Mouse (Mus musculus) liver, embryonic 14.5 days (tissue): ENCODE measurements around the gene Tnfsf9. TPM values are rescaled to one million over a fixed set of nuclear protein-coding genes. Genes with fewer than 3 reads are reported as not detected.
A peak's percentile ranks its signal among the peaks of the same experiment; 100 is the strongest.

Experiments used
- ATAC-seq: fragments of 200-750 bp; cut with Nextera tagmentation; 2 replicates; pipeline ENCODE4 v1.8.0; 2017; ENCODE audit warnings: moderate number of reproducible peaks, mild to moderate bottlenecking, moderate library complexity; ENCODE audit not compliant: insufficient read depth
- DNase-seq, 3 experiments: peaks; one replicate each; pipeline ENCODE4 v3.0.0-alpha.2; 2012 to 2013; ENCODE audit warnings: low read depth in 3 of 3, low spot score in 3 of 3
- H3K27ac ChIP-seq: fragments of 300-500 bp; sonication (generic); 2 replicates; pipeline ENCODE4 v1.5.1; 2014; ENCODE audit warnings: moderate library complexity, mild to moderate bottlenecking, control low read depth, inconsistent platforms
- H3K27me3 ChIP-seq: fragments of 300-500 bp; sonication (generic); 2 replicates; pipeline ENCODE4 v1.6.1; 2014; ENCODE audit warnings: mild to moderate bottlenecking, low read length, moderate library complexity; ENCODE audit not compliant: control insufficient read depth, insufficient read depth
- H3K36me3 ChIP-seq: fragments of 300-500 bp; sonication (generic); replicated peaks from 2 replicates; pipeline ENCODE4 v1.6.1; 2014; ENCODE audit warnings: low read depth; ENCODE audit not compliant: control insufficient read depth, insufficient read depth
- H3K4me1 ChIP-seq, 2 experiments: fragments of 200-500 bp in 1 of 2; fragments of 300-500 bp in 1 of 2; sonication (generic) in 1 of 2; replicated peaks; 2 replicates each; pipeline ENCODE4 v1.6.1; 2012 to 2014; ENCODE audit warnings: antibody characterized with exemption in 1 of 2, inconsistent platforms in 1 of 2, low read length in 1 of 2; ENCODE audit not compliant: control insufficient read depth in 2 of 2, insufficient read depth in 2 of 2
- H3K4me2 ChIP-seq: fragments of 300-500 bp; sonication (generic); 2 replicates; pipeline ENCODE4 v1.6.1; 2014; ENCODE audit warnings: low read depth, mild to moderate bottlenecking, control low read depth, moderate library complexity
- H3K4me3 ChIP-seq, 2 experiments: fragments of 200-500 bp in 1 of 2; fragments of 300-500 bp in 1 of 2; sonication (generic) in 1 of 2; 2 replicates each; pipeline ENCODE4 v1.5.1; 2012 to 2014; ENCODE audit warnings: low read depth in 2 of 2, low read length in 2 of 2, mild to moderate bottlenecking in 2 of 2, control low read depth in 1 of 2, inconsistent platforms in 1 of 2, moderate library complexity in 1 of 2; ENCODE audit not compliant: insufficient read depth in 1 of 2
- H3K9ac ChIP-seq: fragments of 300-500 bp; sonication (generic); replicated peaks from 2 replicates; pipeline ENCODE4 v1.6.1; 2014; ENCODE audit warnings: mild to moderate bottlenecking, control low read depth, moderate library complexity
- H3K9me3 ChIP-seq: fragments of 300-500 bp; sonication (generic); 2 replicates; pipeline ENCODE4 v1.6.1; 2016; ENCODE audit warnings: low read length, mixed read lengths; ENCODE audit not compliant: control insufficient read depth
- CTCF ChIP-seq: IDR thresholded peaks from 2 replicates; pipeline ENCODE4 v1.5.1; 2016; ENCODE audit warnings: antibody characterized with exemption, low read depth, control low read depth
- EP300 ChIP-seq: IDR thresholded peaks from 2 replicates; pipeline ENCODE4 v1.6.1; 2016; ENCODE audit warnings: antibody characterized with exemption, low read depth
- WGBS: fragments of 180-500 bp; shearing (Covaris S2); extraction: QIAGEN DNeasy Blood & Tissue Kit; methylation state at CpG from one replicate; pipeline ENCODE4 v1.1.7; 2014; ENCODE audit not compliant: insufficient replicate concordance; 5-methylcytosine and 5-hydroxymethylcytosine counted together
- polyA plus RNA-seq, 2 experiments: library from polyadenylated mRNA; depleted of rRNA in 1 of 2; stranded (reverse) in 1 of 2; unstranded in 1 of 2; fragments of >200 nt; fragmentation: Nextera tagmentation in 1 of 2; extraction: Ambion mirVana in 1 of 2; gene quantifications; 2 replicates each; pipeline versions ENCODE4 v1.2.1 to v1.2.3; 2012 to 2014

The Tnfsf9 gene
- polyA plus RNA-seq, 2 experiments, result 0.22 to 0.46 TPM

DNA sequence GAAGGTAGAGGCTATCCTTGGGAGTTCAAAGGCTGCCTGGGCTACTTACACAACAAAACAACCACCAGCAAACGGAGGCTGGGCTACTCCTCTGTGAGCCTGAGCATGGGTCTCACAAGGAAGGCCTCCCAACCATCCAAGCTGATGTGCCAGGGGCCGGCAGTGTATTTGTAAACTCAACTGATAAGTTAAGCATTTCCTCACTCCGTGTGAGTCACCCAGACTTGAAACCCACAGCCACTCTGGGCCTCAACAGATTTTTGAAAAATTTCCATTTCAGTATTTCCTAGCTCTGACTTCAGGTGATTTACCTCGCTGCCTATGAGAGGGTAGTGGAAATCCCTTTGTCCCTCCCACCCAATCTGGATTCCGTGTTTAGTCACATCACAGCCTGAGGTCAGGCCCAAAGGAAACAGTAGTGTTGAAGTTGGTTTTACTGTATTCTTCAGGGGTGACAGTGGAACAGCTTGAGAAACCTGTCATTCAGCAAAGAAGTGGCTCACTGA, 3.6 kb downstream of the Tnfsf9 start:
- no peaks in the 10 kb centered on the region for H3K9me3 ChIP-seq
- H3K4me3 ChIP-seq, result no peak overlapping the region
- no peak overlapping the region for H3K4me2 ChIP-seq
- no peak for ATAC-seq
- peaks cover 16% of the 10 kb centered on the region for H3K27me3 ChIP-seq
- TF ChIP-seq EP300 (no peak), CTCF (no peak)
- peaks cover 0 to 2% of the 10 kb centered on the region in 2 experiments; a peak in 1 of 4 replicates for H3K4me1 ChIP-seq
- WGBS, result 38% methylated on average over 5 of the region's 5 CpGs
- no peak overlapping the region for H3K9ac ChIP-seq
- no peaks in the 10 kb centered on the region for H3K36me3 ChIP-seq
- no peak for DNase-seq
- no peak overlapping the region for H3K27ac ChIP-seq

DNA sequence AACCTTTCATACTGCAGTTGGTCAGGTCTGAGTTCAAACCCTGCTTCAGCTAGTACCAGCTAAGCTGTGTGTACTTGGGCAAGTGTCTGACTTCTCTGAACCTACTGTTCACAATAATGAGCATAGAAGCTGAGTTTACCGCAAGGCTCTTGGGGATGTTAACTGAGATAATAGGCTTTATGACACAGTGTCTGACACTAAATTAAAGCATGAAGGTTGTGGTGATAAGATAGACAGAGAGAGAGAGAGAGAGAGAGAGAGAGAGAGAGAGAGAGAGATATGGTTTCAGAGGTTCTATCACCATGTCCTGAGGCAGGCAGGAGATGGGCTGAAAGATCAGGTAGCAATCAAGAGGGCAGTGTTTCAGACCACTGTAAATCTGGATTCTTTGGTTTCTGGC, 4.9 kb downstream of the Tnfsf9 start:
- Histone ChIP-seq H3K4me3 (no peak overlapping the region), H3K9ac (no peak overlapping the region), H3K36me3 (no peaks in the 10 kb centered on the region), H3K4me1 (no peaks in the 10 kb centered on the region), H3K4me2 (no peak overlapping the region), H3K9me3 (no peaks in the 10 kb centered on the region), H3K27me3 (peaks cover 16% of the 10 kb centered on the region), H3K27ac (no peak overlapping the region)
- DNase-seq (no peak), ATAC-seq (no peak)
- 0 out of 2 replicates have a peak, but pooled peaks have one; percentile 14 for TF ChIP-seq EP300
- no peak for TF ChIP-seq CTCF
- WGBS, result 26% methylated on average over 1 of the region's 1 CpGs

- ATAC-seq (no peak), DNase-seq (no peak)
- H3K4me1 ChIP-seq, result no peaks in the 10 kb centered on the region
Measured at GRCm38 (mm10) chr17:57112768-57113474, 7.8 kb downstream of the Tnfsf9 start.

GRCm38 (mm10) chr17:57116801-57117200, 11.7 kb downstream of the Tnfsf9 start:
- TF ChIP-seq CTCF (no peak), EP300 (no peak)
- no peak overlapping the region for H3K4me2 ChIP-seq
- H3K27me3 ChIP-seq, result no peaks in the 10 kb centered on the region; the same call in 1 of the 2 replicates
- DNase-seq, result no peak
- H3K9me3 ChIP-seq, result no peaks in the 10 kb centered on the region
- peaks cover 2 to 3% of the 10 kb centered on the region in 2 experiments; a peak in 1 of 4 replicates for H3K4me1 ChIP-seq
- WGBS, result 69% methylated on average over 2 of the region's 2 CpGs
- no peak overlapping the region for H3K9ac ChIP-seq
- no peak for ATAC-seq
- H3K36me3 ChIP-seq, result no peaks in the 10 kb centered on the region
- no peak overlapping the region for H3K27ac ChIP-seq
- H3K4me3 ChIP-seq, result no peak overlapping the region

More at GRCm38 (mm10) chr17:57112768-57113474, 7.8 kb downstream of the Tnfsf9 start:
- no peak for TF ChIP-seq EP300
- no peak for TF ChIP-seq CTCF
- Histone ChIP-seq H3K4me2 (no peak overlapping the region), H3K9ac (no peak overlapping the region), H3K4me3 (no peak overlapping the region), H3K36me3 (no peaks in the 10 kb centered on the region), H3K27ac (no peak overlapping the region), H3K27me3 (no peaks in the 10 kb centered on the region; the same call in 1 of the 2 replicates), H3K9me3 (no peaks in the 10 kb centered on the region)
- 44% methylated on average over 10 of the region's 10 CpGs for WGBS

DNA sequence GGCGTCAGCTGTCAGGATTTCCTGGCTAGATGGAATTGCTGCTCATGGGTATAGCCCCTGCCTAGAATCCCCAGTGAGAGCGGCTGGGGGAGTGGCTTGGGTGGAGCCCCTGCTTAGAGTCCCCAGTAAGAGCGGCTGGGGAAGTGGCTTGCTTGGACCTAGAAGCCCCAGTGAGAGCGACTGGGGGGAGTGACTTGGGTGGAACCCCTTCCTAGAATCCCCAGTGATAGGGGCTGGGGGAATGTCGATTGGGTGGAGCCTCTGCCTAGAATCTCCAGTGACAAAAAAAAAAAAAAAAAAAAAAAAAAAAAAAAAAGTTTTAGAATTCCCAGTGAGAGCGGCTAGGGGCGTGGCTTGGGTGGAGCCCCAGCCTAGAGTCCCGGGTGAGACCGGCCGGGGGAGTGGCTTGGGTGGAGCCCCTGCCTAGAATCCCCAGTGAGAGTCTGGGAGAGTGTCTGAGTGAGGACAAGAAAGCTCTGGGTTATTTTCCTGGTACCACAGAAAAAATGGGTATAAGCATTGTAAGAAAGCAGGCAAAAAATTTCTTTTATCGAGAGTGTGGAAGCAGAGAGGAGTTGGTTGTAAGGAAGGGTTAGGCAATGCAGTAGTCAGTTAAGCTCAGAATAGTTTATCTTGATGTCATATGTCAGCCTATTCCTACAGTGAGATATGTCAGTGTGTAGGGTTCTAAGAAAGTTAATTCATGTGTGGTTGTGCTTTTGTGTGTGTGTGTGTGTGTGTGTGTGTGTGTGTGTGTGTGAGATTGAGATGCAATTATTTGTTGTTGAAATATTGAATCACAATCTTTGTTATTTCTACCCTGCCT, 13.6 kb downstream of the Tnfsf9 start:
- H3K4me2 ChIP-seq, result peak overlapping the region; percentile 28
- no peaks in the 10 kb centered on the region for H3K36me3 ChIP-seq
- peaks cover 2 to 3% of the 10 kb centered on the region in 2 experiments; a peak in 1 of 4 replicates for H3K4me1 ChIP-seq
- H3K27me3 ChIP-seq, result no peaks in the 10 kb centered on the region; the same call in 1 of the 2 replicates
- ATAC-seq (peak; percentile 77; the same call in 1 of the 2 replicates), DNase-seq (no peak)
- no peak overlapping the region for H3K9ac ChIP-seq
- TF ChIP-seq CTCF (no peak), EP300 (no peak)
- H3K9me3 ChIP-seq, result no peaks in the 10 kb centered on the region
- H3K27ac ChIP-seq, result no peak overlapping the region
- WGBS, result 5% methylated on average over 11 of the region's 11 CpGs
- H3K4me3 ChIP-seq, result no peak overlapping the region
